In the genomic region with DNA sequence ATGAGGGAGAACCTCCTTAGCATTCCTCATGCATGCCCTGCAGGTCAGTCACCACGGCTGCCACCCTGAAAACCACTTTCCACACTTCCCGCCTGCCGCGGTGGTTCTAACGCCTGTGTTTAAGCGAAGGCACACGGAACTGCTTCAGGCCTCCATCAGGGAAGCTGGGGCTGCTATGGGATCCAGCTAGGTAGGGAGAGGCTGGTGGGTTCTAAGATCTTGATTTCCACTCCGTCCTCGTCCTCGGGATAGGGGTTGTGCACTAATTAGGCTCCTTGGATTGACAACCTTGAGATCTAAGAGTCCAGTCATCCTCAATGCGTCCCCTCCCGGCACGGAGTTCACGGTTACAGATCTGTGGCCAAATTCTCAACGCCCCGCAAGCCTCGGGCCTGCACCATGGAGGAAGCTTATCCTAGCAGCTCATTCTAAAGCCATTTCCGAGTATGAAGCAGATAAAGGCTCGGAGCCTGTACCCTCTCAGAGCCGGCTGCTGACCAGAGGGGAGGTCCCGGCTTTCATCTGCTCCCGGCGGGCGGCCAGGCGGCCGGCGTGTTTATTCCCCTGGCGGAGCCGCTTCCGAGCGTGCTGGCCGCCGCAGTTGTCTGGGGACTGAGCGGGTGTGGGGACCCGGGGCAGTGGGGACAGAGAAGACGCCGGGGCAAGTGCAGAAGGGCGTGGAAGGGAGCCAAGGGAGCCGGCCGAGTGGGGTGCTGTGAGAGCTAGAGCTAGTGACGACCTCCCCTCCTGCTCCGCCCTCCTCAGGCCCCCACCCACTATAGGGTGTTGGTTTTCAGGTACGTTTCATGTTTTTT, we compare ENCODE assay signal across 9 mouse cellular contexts. TPM values are rescaled to one million over a fixed set of nuclear protein-coding genes. Genes with fewer than 3 reads are reported as not detected.
A peak's percentile ranks its signal among the peaks of the same experiment; 100 is the strongest.
DNase-seq lines count a peak whose midpoint lies in the region; ATAC-seq lines count a peak whose summit lies in the region.
"Had no signal": no experiment of that assay in that cellular context is flagged by ENCODE, and none has a peak within 500 bp of the region (broad histone marks: within the 10 kb centered on the region; RNA-seq: fewer than 3 reads in every experiment).

No protein-coding gene starts in this region.

- H3K9ac ChIP-seq in liver, embryonic 11.5 days (ENCODE audit: low read depth, low read length): no peak overlapping the region
- H3K9ac ChIP-seq in forebrain, embryonic 15.5 days (replicated peaks): no peak overlapping the region
- no peak overlapping the region; the same call in 1 of the 2 replicates for H3K9ac ChIP-seq in midbrain, embryonic 11.5 days (ENCODE audit: low read length)

- no peaks in the 10 kb centered on the region for H3K9me3 ChIP-seq in liver, embryonic 11.5 days (ENCODE audit: control insufficient read depth, low read length)
- no peaks in the 10 kb centered on the region for H3K9me3 ChIP-seq in forebrain, embryonic 15.5 days
- H3K9me3 ChIP-seq in midbrain, embryonic 11.5 days (ENCODE audit: control insufficient read depth, low read length): no peaks in the 10 kb centered on the region

- ATAC-seq in liver, embryonic 11.5 days (replicated peaks; ENCODE audit: low FRiP score): no peak
- no peak for ATAC-seq in forebrain, embryonic 15.5 days (replicated peaks)
- peak; percentile 50; the same call in 1 of the 2 replicates for ATAC-seq in midbrain, embryonic 11.5 days (ENCODE audit: low FRiP score)
- ATAC-seq: Patski had no signal

- DNase-seq in liver, embryonic 11.5 days (ENCODE audit: low spot score): no peak
- no peak for DNase-seq in liver
- peak; percentile 37 for DNase-seq in kidney, postnatal 14 days
- peak; percentile 97 for DNase-seq in midbrain, embryonic 11.5 days (ENCODE audit: low spot score, missing footprints)
- DNase-seq in frontal cortex, postnatal 14 days (ENCODE audit: low spot score in 2 of 2): no peak
- no peak for DNase-seq in left cerebral cortex, adult 11 months (ENCODE audit: low spot score)
- no peak for DNase-seq in spleen, postnatal 10 days (ENCODE audit: low spot score in 2 of 2)

- no peaks in the 10 kb centered on the region for H3K36me3 ChIP-seq in liver, embryonic 11.5 days (ENCODE audit: control insufficient read depth, insufficient read depth, low read length)
- H3K36me3 ChIP-seq in forebrain, embryonic 15.5 days: no peaks in the 10 kb centered on the region
- H3K36me3 ChIP-seq in midbrain, embryonic 11.5 days (ENCODE audit: control insufficient read depth, insufficient read depth, low read length): no peaks in the 10 kb centered on the region

- no peak overlapping the region for H3K27ac ChIP-seq in liver, embryonic 11.5 days (ENCODE audit: low read depth, low read length)
- H3K27ac ChIP-seq in forebrain, embryonic 15.5 days (replicated peaks): no peak overlapping the region
- H3K27ac ChIP-seq in midbrain, embryonic 11.5 days (ENCODE audit: low read depth, low read length): no peak overlapping the region

- peaks cover 96% of the 10 kb centered on the region for H3K27me3 ChIP-seq in liver, embryonic 11.5 days (replicated peaks; ENCODE audit: control insufficient read depth, insufficient read depth, low read length)
- peaks cover 96% of the 10 kb centered on the region for H3K27me3 ChIP-seq in forebrain, embryonic 15.5 days
- peaks cover 87% of the 10 kb centered on the region for H3K27me3 ChIP-seq in midbrain, embryonic 11.5 days (ENCODE audit: control insufficient read depth, insufficient read depth, low read length)

- H3K4me1 ChIP-seq in liver, embryonic 11.5 days (replicated peaks; ENCODE audit: control insufficient read depth, insufficient read depth, low read length): peaks cover under 1% of the 10 kb centered on the region; the same call in 1 of the 2 replicates
- peaks cover 11% of the 10 kb centered on the region for H3K4me1 ChIP-seq in forebrain, embryonic 15.5 days
- H3K4me1 ChIP-seq in midbrain, embryonic 11.5 days (ENCODE audit: control insufficient read depth, insufficient read depth, low read length): peaks cover 12% of the 10 kb centered on the region

- peak overlapping the region; percentile 49 for H3K4me2 ChIP-seq in liver, embryonic 11.5 days
- H3K4me2 ChIP-seq in forebrain, embryonic 15.5 days (replicated peaks): peak overlapping the region; percentile 33
- H3K4me2 ChIP-seq in midbrain, embryonic 11.5 days: peak overlapping the region; percentile 45

- 3% methylated on average over 43 of the region's 43 CpGs for WGBS in liver, embryonic 11.5 days
- under 1% methylated on average over 43 of the region's 43 CpGs for WGBS in forebrain, embryonic 15.5 days
- WGBS in midbrain, embryonic 11.5 days: 1% methylated on average over 43 of the region's 43 CpGs

- peak overlapping the region; percentile 28 for H3K4me3 ChIP-seq in liver, embryonic 11.5 days (ENCODE audit: low read depth, low read length)
- peak overlapping the region; percentile 3; the same call in 1 of the 2 replicates for H3K4me3 ChIP-seq in forebrain, embryonic 15.5 days
- peak overlapping the region; percentile 20 for H3K4me3 ChIP-seq in midbrain, embryonic 11.5 days (ENCODE audit: low read depth, low read length)

RNA-seq across cellular contexts. Expression of gene Tbx4, which starts 8.7 kb away (rescaled TPM):
- 0.79 and 0.86 TPM in 2 replicates for polyA plus RNA-seq in liver, embryonic 11.5 days (2014; fragmentation: Nextera tagmentation; extraction: Ambion mirVana)
- 0.11 and 0.25 TPM in 2 replicates for polyA plus RNA-seq in forebrain, embryonic 15.5 days (2015; fragmentation: Nextera tagmentation; extraction: Ambion mirVana)
- polyA plus RNA-seq in midbrain, embryonic 11.5 days (2014; fragmentation: Nextera tagmentation; extraction: Ambion mirVana): 0.04 and 0.19 TPM in 2 replicates
- polyA plus RNA-seq: Patski had no signal

RNA-seq across cellular contexts. Expression of gene Gm11444, which starts 44.8 kb away (rescaled TPM):
- not detected in 2 replicates for polyA plus RNA-seq in liver, embryonic 11.5 days (2014; fragmentation: Nextera tagmentation; extraction: Ambion mirVana)
- polyA plus RNA-seq in forebrain, embryonic 15.5 days (2015; fragmentation: Nextera tagmentation; extraction: Ambion mirVana): not detected in 2 replicates
- polyA plus RNA-seq in midbrain, embryonic 11.5 days (2014; fragmentation: Nextera tagmentation; extraction: Ambion mirVana): not detected in 2 replicates
- polyA plus RNA-seq: Patski had no signal

Comparison
In these comparisons a context has a peak if more than half of its experiments do, and no peak if none do; other contexts are left out.
1. DNase-seq: peak in kidney, postnatal 14 days (single experiment) and midbrain, embryonic 11.5 days (single experiment); none in liver, embryonic 11.5 days (single experiment), liver (single experiment), frontal cortex, postnatal 14 days (0 of 2), left cerebral cortex, adult 11 months (single experiment) and spleen, postnatal 10 days (0 of 2).
2. Peak in every context shown above with its lines, with median percentiles within 50 percentile points of each other: H3K4me2 ChIP-seq and H3K4me3 ChIP-seq.